Mouse (Mus musculus): Measurements from ENCODE around the gene Eps8l1. TPM values are rescaled to one million over a fixed set of nuclear protein-coding genes. Genes with fewer than 3 reads are reported as not detected.
"Not testable (repeated sequence)": the region's sequence is repeated elsewhere in the genome, so short reads cannot be mapped to it uniquely, and the experiment has no call there.

The Eps8l1 gene
- polyA plus RNA-seq (2015; fragmentation: Nextera tagmentation; extraction: Ambion mirVana) = 0.37 and 0.97 TPM in 2 replicates

GRCm38 (mm10) chr7:4460576-4461434 is at the start of gene Eps8l1:
Gene Eps8l1, plus strand, starts transcription at chr7:4460674.
- Histone ChIP-seq H3K4me3 (ENCODE audit: low read depth, low read length) (peak within 1 kb of the TSS; percentile 45), H3K36me3 (replicated peaks; ENCODE audit: insufficient read depth, low read length) (no peaks in the 10 kb centered on the region), H3K9ac (replicated peaks) (peak within 1 kb of the TSS; percentile 67), H3K4me1 (ENCODE audit: insufficient read depth) (no peaks in the 10 kb centered on the region), H3K9me3 (ENCODE audit: low read length) (no peaks in the 10 kb centered on the region), H3K27me3 (ENCODE audit: insufficient read depth, low read length) (peaks cover 5% of the 10 kb centered on the region; the same call in 1 of the 2 replicates), H3K27ac (ENCODE audit: low read depth) (peak within 1 kb of the TSS; percentile 85), H3K4me2 (ENCODE audit: low read depth, low read length) (peak within 1 kb of the TSS; percentile 62)
- TF ChIP-seq CTCF (IDR thresholded peaks at IDR 0.05; ENCODE audit: low read depth) (0 out of 2 replicates have a peak, but pooled peaks have one; percentile 4), EP300 (IDR thresholded peaks at IDR 0.05; ENCODE audit: low read depth) (no peak)
- 51% methylated on average over 13 of the region's 16 CpGs for WGBS (ENCODE audit: insufficient replicate concordance)
- peak; percentile 29 for DNase-seq
- peak; percentile 75 for ATAC-seq

DNA sequence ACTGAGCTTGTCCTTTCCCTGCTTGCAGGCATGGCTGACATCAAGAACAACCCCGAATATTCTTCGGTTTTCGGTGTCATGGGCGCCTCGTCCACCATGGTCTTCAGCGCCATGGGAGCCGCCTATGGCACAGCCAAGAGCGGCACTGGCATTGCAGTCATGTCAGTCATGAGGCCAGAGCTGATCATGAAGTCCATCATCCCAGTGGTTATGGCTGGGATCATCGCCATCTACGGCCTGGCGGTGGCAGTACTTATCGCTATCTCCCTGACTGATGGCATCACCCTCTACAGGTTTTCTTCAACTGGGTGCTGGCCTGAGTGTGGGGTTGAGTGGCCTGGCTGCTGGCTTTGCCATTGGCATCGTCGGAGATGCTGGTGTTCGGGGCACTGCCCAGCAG is 48.1 kb upstream of the Eps8l1 start:
- H3K27me3 ChIP-seq (ENCODE audit: insufficient read depth, low read length); H3K4me1 ChIP-seq (ENCODE audit: insufficient read depth); DNase-seq; H3K4me2 ChIP-seq (ENCODE audit: low read depth, low read length); H3K36me3 ChIP-seq (replicated peaks; ENCODE audit: insufficient read depth, low read length); H3K27ac ChIP-seq (ENCODE audit: low read depth); H3K9ac ChIP-seq (replicated peaks); H3K9me3 ChIP-seq (ENCODE audit: low read length); ATAC-seq; H3K4me3 ChIP-seq (ENCODE audit: low read depth, low read length): not testable (repeated sequence)
- 90% methylated on average over 15 of the region's 15 CpGs for WGBS (ENCODE audit: insufficient replicate concordance)

GRCm38 (mm10) chr7:4419681-4420080 is 40.8 kb upstream of the Eps8l1 start:
- H3K36me3 ChIP-seq (replicated peaks; ENCODE audit: insufficient read depth, low read length) = no peaks in the 10 kb centered on the region
- 0 out of 2 replicates have a peak, but pooled peaks cover 3% of the 10 kb centered on the region for H3K4me1 ChIP-seq (ENCODE audit: insufficient read depth)
- H3K4me3 ChIP-seq (ENCODE audit: low read depth, low read length) = no peak overlapping the region
- DNase-seq = no peak
- TF ChIP-seq EP300 (IDR thresholded peaks at IDR 0.05; ENCODE audit: low read depth) (no peak), CTCF (IDR thresholded peaks at IDR 0.05; ENCODE audit: low read depth) (no peak)
- no peak overlapping the region for H3K9ac ChIP-seq (replicated peaks)
- no peaks in the 10 kb centered on the region for H3K27me3 ChIP-seq (ENCODE audit: insufficient read depth, low read length)
- no peak for ATAC-seq
- H3K9me3 ChIP-seq (ENCODE audit: low read length) = no peaks in the 10 kb centered on the region
- WGBS (ENCODE audit: insufficient replicate concordance) = 65% methylated on average over 5 of the region's 6 CpGs
- H3K27ac ChIP-seq (ENCODE audit: low read depth) = no peak overlapping the region
- no peak overlapping the region for H3K4me2 ChIP-seq (ENCODE audit: low read depth, low read length)

- H3K4me3 ChIP-seq (ENCODE audit: low read depth, low read length) = no peak overlapping the region
- no peaks in the 10 kb centered on the region for H3K27me3 ChIP-seq (ENCODE audit: insufficient read depth, low read length)
- H3K9ac ChIP-seq (replicated peaks) = no peak overlapping the region
- no peak for DNase-seq
- no peaks in the 10 kb centered on the region for H3K36me3 ChIP-seq (replicated peaks; ENCODE audit: insufficient read depth, low read length)
- no peak overlapping the region for H3K27ac ChIP-seq (ENCODE audit: low read depth)
- H3K4me1 ChIP-seq (ENCODE audit: insufficient read depth) = 0 out of 2 replicates have a peak, but pooled peaks cover 3% of the 10 kb centered on the region
- no peak overlapping the region for H3K4me2 ChIP-seq (ENCODE audit: low read depth, low read length)
- 41% methylated on average over 4 of the region's 4 CpGs for WGBS (ENCODE audit: insufficient replicate concordance)
- ATAC-seq = no peak
- TF ChIP-seq EP300 (IDR thresholded peaks at IDR 0.05; ENCODE audit: low read depth) (no peak), CTCF (IDR thresholded peaks at IDR 0.05; ENCODE audit: low read depth) (no peak)
- H3K9me3 ChIP-seq (ENCODE audit: low read length) = no peaks in the 10 kb centered on the region
Measured at GRCm38 (mm10) chr7:4420230-4420629, 40.2 kb upstream of the Eps8l1 start.

DNA sequence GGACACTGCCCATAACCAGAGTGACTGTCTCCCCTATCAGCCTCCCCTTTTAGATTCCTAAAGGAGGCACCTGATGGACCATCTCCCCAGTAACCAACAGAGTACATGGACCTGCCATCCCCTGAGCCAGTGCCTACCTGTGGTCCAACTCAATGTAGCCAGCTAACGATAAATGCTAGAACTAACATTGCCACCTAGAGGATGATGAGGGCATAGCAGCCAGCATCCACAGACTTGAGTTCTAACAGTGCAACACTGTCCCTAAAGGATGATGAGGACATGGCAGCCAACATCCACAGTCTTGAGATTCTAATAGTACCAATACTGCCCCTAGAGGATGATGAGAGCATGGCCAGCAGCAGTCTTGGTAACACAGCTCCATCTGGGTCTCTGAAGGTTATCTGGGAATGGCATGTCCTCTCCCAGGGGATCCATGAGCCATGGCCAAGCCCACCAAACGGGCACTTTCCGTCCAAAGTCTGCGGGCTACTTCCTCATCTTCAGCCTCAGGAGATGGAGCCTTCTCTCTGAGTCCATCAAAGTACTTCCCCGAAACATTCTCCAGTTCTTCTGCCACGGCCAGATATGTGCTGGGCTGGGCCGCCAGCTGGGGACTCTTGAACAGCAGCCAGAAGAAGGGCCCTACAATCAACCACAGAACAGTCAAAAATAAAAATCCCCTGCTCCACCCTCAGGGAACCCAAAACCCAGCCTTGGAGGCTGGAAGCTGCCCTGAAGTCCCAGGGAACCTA is 33.1 kb upstream of the Eps8l1 start:
- DNase-seq (peak; percentile 89), ATAC-seq (peak; percentile 97)
- peaks cover 16% of the 10 kb centered on the region for H3K36me3 ChIP-seq (replicated peaks; ENCODE audit: insufficient read depth, low read length)
- TF ChIP-seq EP300 (IDR thresholded peaks at IDR 0.05; ENCODE audit: low read depth) (0 out of 2 replicates have a peak, but pooled peaks have one; percentile 17), CTCF (IDR thresholded peaks at IDR 0.05; ENCODE audit: low read depth) (peak; percentile 100)
- no peak overlapping the region for H3K4me3 ChIP-seq (ENCODE audit: low read depth, low read length)
- H3K27ac ChIP-seq (ENCODE audit: low read depth) = no peak overlapping the region
- H3K4me2 ChIP-seq (ENCODE audit: low read depth, low read length) = no peak overlapping the region
- WGBS (ENCODE audit: insufficient replicate concordance) = 45% methylated on average over 7 of the region's 7 CpGs
- H3K27me3 ChIP-seq (ENCODE audit: insufficient read depth, low read length) = no peaks in the 10 kb centered on the region
- no peaks in the 10 kb centered on the region for H3K9me3 ChIP-seq (ENCODE audit: low read length)
- no peaks in the 10 kb centered on the region for H3K4me1 ChIP-seq (ENCODE audit: insufficient read depth)
- H3K9ac ChIP-seq (replicated peaks) = no peak overlapping the region

- no peaks in the 10 kb centered on the region for H3K4me1 ChIP-seq (ENCODE audit: insufficient read depth)
- H3K36me3 ChIP-seq (replicated peaks; ENCODE audit: insufficient read depth, low read length) = peaks cover 28% of the 10 kb centered on the region
- no peak for ATAC-seq
- 86% methylated on average over 9 of the region's 9 CpGs for WGBS (ENCODE audit: insufficient replicate concordance)
- H3K9me3 ChIP-seq (ENCODE audit: low read length) = no peaks in the 10 kb centered on the region
- DNase-seq = peak; percentile 9
- H3K4me3 ChIP-seq (ENCODE audit: low read depth, low read length) = no peak overlapping the region
- H3K27me3 ChIP-seq (ENCODE audit: insufficient read depth, low read length) = no peaks in the 10 kb centered on the region
- no peak for TF ChIP-seq CTCF (IDR thresholded peaks at IDR 0.05; ENCODE audit: low read depth)
- TF ChIP-seq EP300 (IDR thresholded peaks at IDR 0.05; ENCODE audit: low read depth) = no peak
- no peak overlapping the region for H3K4me2 ChIP-seq (ENCODE audit: low read depth, low read length)
- no peak overlapping the region for H3K9ac ChIP-seq (replicated peaks)
- no peak overlapping the region for H3K27ac ChIP-seq (ENCODE audit: low read depth)
Measured at GRCm38 (mm10) chr7:4430246-4430844, 30.1 kb upstream of the Eps8l1 start.

Measured in liver, postnatal 0 days (tissue).